Mouse (Mus musculus) lung, adult 2 months (tissue): ENCODE measurements around the gene Kcp.

Source experiments
- CTCF ChIP-seq: fragments of 200-500 bp; IDR thresholded peaks from 2 replicates; pipeline ENCODE4 v1.5.1; 2011; ENCODE audit warnings: mild to moderate bottlenecking, low read length, control low read depth; ENCODE audit not compliant: insufficient read depth
- POLR2A ChIP-seq: fragments of 200-500 bp; IDR thresholded peaks from 2 replicates; pipeline ENCODE4 v1.6.1; 2011; ENCODE audit warnings: low read depth, mild to moderate bottlenecking, control low read depth, low read length, borderline replicate concordance; ENCODE audit errors: extremely low read depth

DNA sequence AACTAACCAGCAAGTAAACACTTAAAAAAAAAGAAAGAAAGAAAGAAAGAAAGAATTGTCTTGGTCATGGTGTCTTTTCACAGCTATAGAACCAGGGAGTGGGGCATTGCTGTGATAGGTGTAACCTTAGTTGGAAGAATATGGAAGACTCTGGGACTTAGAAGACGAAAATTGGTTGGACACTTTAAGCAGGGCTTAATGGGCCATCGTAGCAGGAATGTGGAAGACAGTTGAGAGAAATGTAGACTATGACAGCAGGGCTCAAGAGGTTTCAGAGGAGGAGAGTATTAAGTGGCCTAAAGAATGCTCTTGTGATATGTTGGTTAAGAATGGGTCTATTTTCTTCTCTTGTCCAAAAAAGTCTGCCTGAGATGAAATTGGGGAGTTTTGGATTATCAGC is 37.9 kb upstream of the Kcp start:
- TF ChIP-seq CTCF (no peak), POLR2A (no peak)
